15 mouse cellular contexts compared by ENCODE assay signal in genomic region chr14:78160819-78161218, GRCm38 (mm10).
"Had no signal": no experiment of that assay in that cellular context is flagged by ENCODE, and none has a peak within 500 bp of the region (broad histone marks: within the 10 kb centered on the region; RNA-seq: fewer than 3 reads in every experiment).

No protein-coding gene starts in this region.

- H3K4me2 ChIP-seq: liver, embryonic 11.5 days; liver, embryonic 15.5 days; lung, embryonic 14.5 days; midbrain, embryonic 11.5 days; midbrain, embryonic 15.5 days; neural tube, embryonic 13.5 days had no signal

- ATAC-seq: midbrain, embryonic 15.5 days had no signal

- H3K4me1 ChIP-seq: limb, embryonic 10.5 days; liver, embryonic 15.5 days; megakaryocyte, embryonic 14.5 days; midbrain, embryonic 15.5 days; neural tube, embryonic 13.5 days had no signal

- H3K9ac ChIP-seq: liver, embryonic 15.5 days; lung, embryonic 14.5 days; midbrain, embryonic 15.5 days; neural tube, embryonic 13.5 days had no signal

- H3K36me3 ChIP-seq: limb, embryonic 10.5 days; liver, embryonic 15.5 days; midbrain, embryonic 15.5 days; neural tube, embryonic 13.5 days had no signal

- H3K4me3 ChIP-seq: left cerebral cortex, adult 2 months; limb, embryonic 10.5 days; liver, embryonic 15.5 days; megakaryocyte, embryonic 14.5 days; midbrain, embryonic 15.5 days; neural tube, embryonic 13.5 days had no signal

- H3K27ac ChIP-seq: left cerebral cortex, adult 2 months; limb, embryonic 10.5 days; liver, embryonic 15.5 days; macrophage; midbrain, embryonic 15.5 days; neural tube, embryonic 13.5 days had no signal

- H3K27me3 ChIP-seq: liver, embryonic 15.5 days; megakaryocyte, embryonic 14.5 days; midbrain, embryonic 15.5 days; neural tube, embryonic 13.5 days had no signal

- H3K9me3 ChIP-seq: limb, embryonic 10.5 days; liver, embryonic 15.5 days; megakaryocyte, embryonic 14.5 days; midbrain, embryonic 15.5 days; neural tube, embryonic 13.5 days had no signal

- DNase-seq: kidney, adult 18-20 months; kidney, postnatal 10 days; lung, embryonic 14.5 days; retina, postnatal 1 day; right cerebral cortex, postnatal 25 days; thymus, postnatal 36 days had no signal
